Mouse (Mus musculus) heart, embryonic 10.5 days (tissue): Measurements from ENCODE around the gene Col19a1. TPM values are rescaled to one million over a fixed set of nuclear protein-coding genes. Genes with fewer than 3 reads are reported as not detected.

Experiments
- DNase-seq: peaks from one replicate; pipeline ENCODE4 v3.0.0-alpha.2; 2017; ENCODE audit warnings: low spot score
- H3K27ac ChIP-seq: fragments of 300-500 bp; sonication (generic); 2 replicates; pipeline ENCODE4 v1.5.1; 2016; ENCODE audit warnings: mild to moderate bottlenecking
- H3K27me3 ChIP-seq: fragments of 300-500 bp; sonication (generic); 2 replicates; pipeline ENCODE4 v1.6.1; 2016; ENCODE audit warnings: mild to moderate bottlenecking; ENCODE audit not compliant: poor library complexity, insufficient read depth, severe bottlenecking
- H3K36me3 ChIP-seq: fragments of 300-500 bp; sonication (generic); 2 replicates; pipeline ENCODE4 v1.6.1; 2016; ENCODE audit warnings: mild to moderate bottlenecking, moderate library complexity
- H3K4me1 ChIP-seq: fragments of 300-500 bp; sonication (generic); 2 replicates; pipeline ENCODE4 v1.6.1; 2016; ENCODE audit warnings: mild to moderate bottlenecking
- H3K4me3 ChIP-seq: fragments of 300-500 bp; sonication (generic); 2 replicates; pipeline ENCODE4 v1.5.1; 2016; ENCODE audit warnings: mild to moderate bottlenecking, moderate library complexity
- H3K9me3 ChIP-seq: fragments of 300-500 bp; sonication (generic); 2 replicates; pipeline ENCODE4 v1.6.1; 2016; ENCODE audit warnings: mild to moderate bottlenecking, moderate library complexity
- WGBS: fragments of 180-500 bp; shearing (Covaris S2); methylation state at CpG from one replicate; pipeline ENCODE4 v1.1.7; 2016; 5-methylcytosine and 5-hydroxymethylcytosine counted together
- polyA plus RNA-seq: library from polyadenylated mRNA; unstranded; fragments of >200 nt; fragmentation: Nextera tagmentation; extraction: Ambion mirVana; gene quantifications from 2 replicates; pipeline ENCODE4 v1.2.1, GENCODE M21; 2016

Col19a1 gene
- polyA plus RNA-seq, 1 experiment from 2014 or later = 0.23 TPM

- Histone ChIP-seq H3K4me3 (no peak overlapping the region), H3K9me3 (no peaks in the 10 kb centered on the region), H3K27ac (no peak overlapping the region), H3K36me3 (no peaks in the 10 kb centered on the region), H3K4me1 (peaks cover 11% of the 10 kb centered on the region), H3K27me3 (no peaks in the 10 kb centered on the region)
- no peak for DNase-seq
- WGBS = 81% methylated on average over 6 of the region's 6 CpGs
Measured at GRCm38 (mm10) chr1:24226941-24227711, 360.1 kb downstream of the Col19a1 start.

GRCm38 (mm10) chr1:24225825-24226526 is 361.3 kb downstream of the Col19a1 start:
- Histone ChIP-seq H3K36me3 (no peaks in the 10 kb centered on the region), H3K27me3 (no peaks in the 10 kb centered on the region), H3K4me1 (peaks cover 8% of the 10 kb centered on the region), H3K27ac (no peak overlapping the region), H3K4me3 (no peak overlapping the region), H3K9me3 (no peaks in the 10 kb centered on the region)
- WGBS = 82% methylated on average over 4 of the region's 4 CpGs
- DNase-seq = no peak

- no peak for DNase-seq
- Histone ChIP-seq H3K9me3 (no peaks in the 10 kb centered on the region), H3K36me3 (no peaks in the 10 kb centered on the region), H3K27ac (no peak overlapping the region), H3K27me3 (no peaks in the 10 kb centered on the region), H3K4me1 (peaks cover 3% of the 10 kb centered on the region; the same call in 1 of the 2 replicates), H3K4me3 (no peak overlapping the region)
- 79% methylated on average over 8 of the region's 8 CpGs for WGBS
Measured at GRCm38 (mm10) chr1:24222981-24223612, 364.2 kb downstream of the Col19a1 start.

GRCm38 (mm10) chr1:24222231-24222630 is 365.0 kb downstream of the Col19a1 start:
- H3K4me1 ChIP-seq = peaks cover 3% of the 10 kb centered on the region; the same call in 1 of the 2 replicates
- no peak overlapping the region for H3K4me3 ChIP-seq
- 79% methylated on average over 2 of the region's 2 CpGs for WGBS
- no peak for DNase-seq
- H3K27ac ChIP-seq = no peak overlapping the region
- no peaks in the 10 kb centered on the region for H3K27me3 ChIP-seq
- H3K36me3 ChIP-seq = no peaks in the 10 kb centered on the region
- no peaks in the 10 kb centered on the region for H3K9me3 ChIP-seq

GRCm38 (mm10) chr1:24219041-24219440 is 368.2 kb downstream of the Col19a1 start:
- no peaks in the 10 kb centered on the region for H3K9me3 ChIP-seq
- DNase-seq = no peak
- H3K4me1 ChIP-seq = peaks cover 2% of the 10 kb centered on the region; the same call in 1 of the 2 replicates
- no peaks in the 10 kb centered on the region for H3K36me3 ChIP-seq
- H3K4me3 ChIP-seq = no peak overlapping the region
- H3K27me3 ChIP-seq = no peaks in the 10 kb centered on the region
- WGBS = 55% methylated on average over 6 of the region's 6 CpGs
- no peak overlapping the region for H3K27ac ChIP-seq

Other genes with a start within 250 kb of the Col19a1 start
- gene Lmbrd1, start 91.2 kb upstream of the Col19a1 start, polyA plus RNA-seq = 21.1 and 23.2 TPM in 2 replicates